Mouse (Mus musculus) kidney, postnatal 10 days (tissue): ENCODE measurements at regions not wholly inside any gene's neighbourhood (a gene's known extent, or its start where the extent isn't known, plus 50 kb on each side); places are given as distances from the start of the nearest gene placed in this dataset.

Experiments
- DNase-seq: peaks from one replicate; pipeline ENCODE4 v3.0.0; 2021; ENCODE audit warnings: mixed read lengths

GRCm38 (mm10) chr19:26478055-26478737, 126.7 kb upstream of the Smarca2 start:
- no peak for DNase-seq

GRCm38 (mm10) chr19:26484322-26484721, 120.5 kb upstream of the Smarca2 start:
- no peak for DNase-seq

- DNase-seq = no peak
Measured at GRCm38 (mm10) chr19:26492806-26493205, 112.0 kb upstream of the Smarca2 start.

GRCm38 (mm10) chr19:26501064-26501463, 103.8 kb upstream of the Smarca2 start:
- DNase-seq = no peak

- no peak for DNase-seq
Measured at GRCm38 (mm10) chr19:26504027-26504426, 100.8 kb upstream of the Smarca2 start.

GRCm38 (mm10) chr19:26506802-26507201, 98.0 kb upstream of the Smarca2 start:
- DNase-seq = no peak

GRCm38 (mm10) chr19:26507986-26508385, 96.9 kb upstream of the Smarca2 start:
- DNase-seq = no peak

- peak; percentile 28 for DNase-seq
Measured at GRCm38 (mm10) chr19:26508616-26509015, 96.2 kb upstream of the Smarca2 start.

GRCm38 (mm10) chr19:26509240-26509639, 95.6 kb upstream of the Smarca2 start:
- DNase-seq = no peak

GRCm38 (mm10) chr19:26510185-26510584, 94.7 kb upstream of the Smarca2 start:
- DNase-seq = no peak

GRCm38 (mm10) chr19:26510887-26511286, 94.0 kb upstream of the Smarca2 start:
- no peak for DNase-seq

GRCm38 (mm10) chr19:26511756-26512155, 93.1 kb upstream of the Smarca2 start:
- no peak for DNase-seq

- DNase-seq = no peak
Measured at GRCm38 (mm10) chr19:26524583-26524982, 80.3 kb upstream of the Smarca2 start.

- no peak for DNase-seq
Measured at GRCm38 (mm10) chr19:26531390-26531789, 73.5 kb upstream of the Smarca2 start.

GRCm38 (mm10) chr19:26532509-26532908, 72.3 kb upstream of the Smarca2 start:
- no peak for DNase-seq

- DNase-seq = peak; percentile 7
Measured at GRCm38 (mm10) chr19:26545671-26546070, 59.2 kb upstream of the Smarca2 start.

- DNase-seq = no peak
Measured at GRCm38 (mm10) chr19:26547522-26547921, 57.3 kb upstream of the Smarca2 start.

GRCm38 (mm10) chr19:26548562-26549270, 56.1 kb upstream of the Smarca2 start:
- no peak for DNase-seq

- DNase-seq = peak; percentile 13
Measured at GRCm38 (mm10) chr19:26550299-26550698, 54.6 kb upstream of the Smarca2 start.
